Mouse (Mus musculus): ENCODE measurements around the gene Adam19.

DNA sequence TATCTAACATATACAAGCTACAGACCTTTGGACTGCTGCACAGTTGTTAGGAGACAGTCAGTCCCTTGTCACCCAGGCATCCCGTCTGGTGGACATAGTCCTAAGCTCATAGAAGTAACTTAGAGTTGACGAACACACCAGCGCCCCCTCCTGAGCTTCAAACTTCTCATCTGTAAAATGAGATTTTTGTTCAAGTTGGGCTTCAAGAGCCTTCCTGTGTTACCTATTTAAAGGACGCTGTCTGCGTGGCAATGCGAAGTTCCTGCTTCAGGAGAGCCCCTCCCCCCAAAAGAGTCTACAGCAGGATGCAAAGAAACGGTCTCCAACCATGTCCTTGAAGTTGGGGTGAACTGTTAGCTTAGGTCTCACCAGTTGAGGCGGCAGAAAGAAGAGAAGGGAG lies 15.0 kb downstream of the Adam19 start:
- no peak for TF ChIP-seq CTCF (IDR thresholded peaks at IDR 0.05; ENCODE audit: borderline replicate concordance, insufficient read depth, low read depth, low read length)
- no peak for TF ChIP-seq POLR2A (IDR thresholded peaks at IDR 0.05; ENCODE audit: borderline replicate concordance, insufficient read depth, low read length)
